Mouse (Mus musculus) cerebellum, adult 2 months (tissue): ENCODE results near the gene Lins1.

Experiments
- CTCF ChIP-seq: fragments of 200-500 bp; IDR thresholded peaks from 2 replicates; pipeline ENCODE4 v1.5.1; 2011; ENCODE audit warnings: low read depth, mild to moderate bottlenecking, control low read depth, low read length, moderate library complexity, borderline replicate concordance; ENCODE audit not compliant: insufficient read depth
- POLR2A ChIP-seq: fragments of 200-500 bp; IDR thresholded peaks from 2 replicates; pipeline ENCODE4 v1.6.1; 2011; ENCODE audit warnings: low read length, control low read depth, borderline replicate concordance; ENCODE audit not compliant: insufficient read depth

DNA sequence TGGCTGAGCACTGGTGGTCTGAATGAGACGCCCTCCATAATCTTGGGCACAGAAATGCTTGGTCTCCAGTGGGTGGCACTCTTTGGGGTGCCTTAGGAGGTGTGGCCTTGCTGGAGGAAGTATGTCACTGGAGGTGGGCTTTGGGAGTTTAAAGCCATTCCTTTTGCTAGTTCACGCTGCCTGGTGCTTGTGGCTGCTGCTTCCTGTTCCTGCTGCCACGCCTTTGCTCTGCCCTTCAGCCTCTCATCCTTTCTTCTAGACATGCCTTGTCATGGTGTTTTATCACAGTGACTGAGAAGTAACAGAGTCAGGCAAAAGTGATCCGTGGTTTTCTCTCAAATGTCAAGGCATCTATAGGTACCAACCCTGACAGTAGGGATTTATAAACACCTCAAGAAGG, 37.5 kb upstream of the Lins1 start:
- TF ChIP-seq CTCF (no peak), POLR2A (no peak)
